In the genomic region with DNA sequence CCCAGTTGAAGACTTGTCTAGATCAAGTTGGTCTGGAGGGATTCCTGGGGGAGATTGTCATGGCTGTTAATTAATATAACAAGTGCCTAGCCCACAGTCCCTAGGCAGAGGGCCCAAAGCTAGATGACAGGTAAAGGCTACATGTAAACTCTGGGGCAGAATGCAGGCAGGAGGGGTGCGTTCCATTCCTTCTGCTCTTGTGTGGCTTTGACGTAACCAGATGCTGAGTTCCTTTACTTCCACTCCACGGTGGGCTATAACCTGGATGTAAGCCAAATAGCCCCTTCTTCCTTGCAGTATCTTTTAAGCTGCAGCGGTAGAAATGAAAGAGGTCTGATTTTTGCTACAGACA, we compare ENCODE assay signal across 18 mouse cellular contexts.
DNase-seq lines count a peak whose midpoint lies in the region; ATAC-seq lines count a peak whose summit lies in the region.
"Had no signal": no experiment of that assay in that cellular context is flagged by ENCODE, and none has a peak within 500 bp of the region (broad histone marks: within the 10 kb centered on the region; RNA-seq: fewer than 3 reads in every experiment).

No protein-coding gene starts in this region.

- H3K9ac ChIP-seq in limb, embryonic 13.5 days = no peak overlapping the region
- H3K9ac ChIP-seq in hindbrain, embryonic 15.5 days = no peak overlapping the region
- no peak overlapping the region for H3K9ac ChIP-seq in neural tube, embryonic 13.5 days

- H3K4me3 ChIP-seq in limb, embryonic 13.5 days = no peak overlapping the region
- no peak overlapping the region for H3K4me3 ChIP-seq in limb, embryonic 10.5 days
- no peak overlapping the region for H3K4me3 ChIP-seq in hindbrain, embryonic 15.5 days
- no peak overlapping the region for H3K4me3 ChIP-seq in neural tube, embryonic 13.5 days

- 28% methylated on average over 4 of the region's 4 CpGs for WGBS in limb, embryonic 13.5 days
- WGBS in limb, embryonic 10.5 days = 87% methylated on average over 4 of the region's 4 CpGs
- 49% methylated on average over 4 of the region's 4 CpGs for WGBS in hindbrain, embryonic 15.5 days
- 45% methylated on average over 4 of the region's 4 CpGs for WGBS in neural tube, embryonic 13.5 days

- H3K27ac ChIP-seq in limb, embryonic 13.5 days = no peak overlapping the region; the same call in 1 of the 2 replicates
- H3K27ac ChIP-seq in limb, embryonic 10.5 days = no peak overlapping the region
- 0 out of 2 replicates have a peak overlapping the region, but pooled peaks have one; percentile 9 for H3K27ac ChIP-seq in hindbrain, embryonic 15.5 days (replicated peaks)
- H3K27ac ChIP-seq in neural tube, embryonic 13.5 days (replicated peaks) = peak overlapping the region; percentile 57

- H3K4me2 ChIP-seq in limb, embryonic 13.5 days (replicated peaks) = no peak overlapping the region
- H3K4me2 ChIP-seq in hindbrain, embryonic 15.5 days = no peak overlapping the region
- H3K4me2 ChIP-seq in neural tube, embryonic 13.5 days = no peak overlapping the region

- DNase-seq in embryo, embryonic 10 days (ENCODE audit: low spot score) = peak; percentile 11
- DNase-seq in embryo, embryonic 9.5 days (ENCODE audit: extremely low spot score) = no peak
- no peak for DNase-seq in limb, embryonic 10.5 days (ENCODE audit: low spot score)
- DNase-seq in urinary bladder, postnatal 36 days (ENCODE audit: low spot score in 2 of 2) = no peak
- DNase-seq in cerebellum, adult 8-10 months = no peak
- DNase-seq: adrenal gland, adult 8-10 months; cerebellum, adult 18-20 months; heart, adult 18-20 months; kidney, adult 18-20 months; kidney, postnatal 36 days; layer of hippocampus, adult 9-11 months; lung, adult 2 months; lung, postnatal 4 days; thymus, postnatal 36 days had no signal

- peaks cover 19% of the 10 kb centered on the region for H3K4me1 ChIP-seq in limb, embryonic 13.5 days
- peaks cover 5% of the 10 kb centered on the region; the same call in 1 of the 2 replicates for H3K4me1 ChIP-seq in limb, embryonic 10.5 days
- peaks cover 15% of the 10 kb centered on the region; the same call in 1 of the 2 replicates for H3K4me1 ChIP-seq in hindbrain, embryonic 15.5 days (replicated peaks)
- peaks cover 22% of the 10 kb centered on the region for H3K4me1 ChIP-seq in neural tube, embryonic 13.5 days (replicated peaks)

- H3K9me3 ChIP-seq in limb, embryonic 13.5 days = no peaks in the 10 kb centered on the region
- H3K9me3 ChIP-seq in limb, embryonic 10.5 days (replicated peaks) = no peaks in the 10 kb centered on the region
- no peaks in the 10 kb centered on the region for H3K9me3 ChIP-seq in hindbrain, embryonic 15.5 days
- H3K9me3 ChIP-seq in neural tube, embryonic 13.5 days = no peaks in the 10 kb centered on the region

- no peaks in the 10 kb centered on the region for H3K36me3 ChIP-seq in limb, embryonic 13.5 days
- no peaks in the 10 kb centered on the region for H3K36me3 ChIP-seq in limb, embryonic 10.5 days
- no peaks in the 10 kb centered on the region for H3K36me3 ChIP-seq in hindbrain, embryonic 15.5 days
- no peaks in the 10 kb centered on the region for H3K36me3 ChIP-seq in neural tube, embryonic 13.5 days

- H3K27me3 ChIP-seq in limb, embryonic 13.5 days = no peaks in the 10 kb centered on the region
- no peaks in the 10 kb centered on the region for H3K27me3 ChIP-seq in limb, embryonic 10.5 days (ENCODE audit: low read depth, poor library complexity, severe bottlenecking)
- no peaks in the 10 kb centered on the region for H3K27me3 ChIP-seq in hindbrain, embryonic 15.5 days
- no peaks in the 10 kb centered on the region for H3K27me3 ChIP-seq in neural tube, embryonic 13.5 days

- ATAC-seq in limb, embryonic 13.5 days (ENCODE audit: low FRiP score, low read depth) = peak; percentile 26; the same call in 1 of the 2 replicates
- ATAC-seq in hindbrain, embryonic 15.5 days (ENCODE audit: low FRiP score, low read depth) = no peak
- ATAC-seq in neural tube, embryonic 13.5 days (ENCODE audit: low read depth) = no peak
- ATAC-seq: CD4-positive, CD25-positive, alpha-beta regulatory T cell, adult 4 months had no signal

Comparison
In these comparisons a context has a peak if more than half of its experiments do, and no peak if none do; other contexts are left out.
1. H3K27ac ChIP-seq: peak in hindbrain, embryonic 15.5 days (single experiment) and neural tube, embryonic 13.5 days (single experiment); none in limb, embryonic 13.5 days (single experiment) and limb, embryonic 10.5 days (single experiment).